Comparison of ENCODE assay signal across 17 mouse cellular contexts in the genomic region with DNA sequence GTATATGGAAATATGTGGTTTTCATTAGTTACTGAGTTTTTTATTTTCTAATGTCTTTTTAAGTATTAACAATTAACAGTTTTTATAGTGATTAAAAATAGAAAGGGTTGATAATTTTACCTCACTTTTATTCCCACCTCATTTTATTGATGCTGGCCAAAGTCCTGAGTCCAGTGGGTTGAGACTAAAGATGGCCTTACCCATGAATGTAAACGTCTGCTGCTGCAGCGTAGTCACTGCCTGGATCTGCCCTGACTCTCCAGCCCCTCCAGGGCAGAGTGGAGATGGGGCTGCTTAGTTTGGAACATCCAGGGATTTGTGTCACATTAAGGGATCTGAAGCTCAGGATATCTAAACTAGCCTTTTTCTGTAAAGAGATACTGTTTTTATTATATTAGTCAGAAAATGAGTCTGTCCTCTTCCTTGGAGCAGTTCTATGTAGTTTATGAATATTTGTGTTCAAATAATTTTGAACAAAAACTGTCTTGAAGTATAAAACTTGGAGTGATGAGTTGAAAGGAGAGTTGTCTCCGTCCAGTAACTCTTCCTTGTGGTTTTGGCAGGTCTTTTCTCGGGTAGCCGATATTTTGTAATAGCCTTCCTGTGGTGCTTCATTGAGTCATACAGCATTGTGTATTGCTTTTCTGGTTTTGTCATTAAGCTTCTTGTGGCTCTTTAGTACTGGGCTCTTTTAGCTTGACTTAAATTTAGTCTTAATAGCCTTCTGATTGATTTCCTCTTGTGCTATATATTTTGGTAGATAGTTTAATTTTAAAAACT. TPM values are rescaled to one million over a fixed set of nuclear protein-coding genes. Genes with fewer than 3 reads are reported as not detected.
A peak's percentile ranks its signal among the peaks of the same experiment; 100 is the strongest.
DNase-seq lines count a peak whose midpoint lies in the region.
"Had no signal": no experiment of that assay in that cellular context is flagged by ENCODE, and none has a peak within 500 bp of the region (broad histone marks: within the 10 kb centered on the region; RNA-seq: fewer than 3 reads in every experiment).

No protein-coding gene starts in this region.

- 52% methylated on average over 5 of the region's 5 CpGs for WGBS in large intestine, adult 2 months

- DNase-seq in 3134 (ENCODE audit: extremely low read depth, insufficient read length, low spot score): peak; percentile 40
- peak; percentile 80 for DNase-seq in 416B (ENCODE audit: low read depth)
- peak; percentile 45 for DNase-seq in adipocyte (ENCODE audit: low spot score)
- DNase-seq in large intestine, adult 2 months (ENCODE audit: low read depth, low spot score): peak; percentile 51
- DNase-seq in thymus, postnatal 25 days: no peak
- no peak for DNase-seq in cerebellum, postnatal 36 days
- no peak for DNase-seq in embryo, embryonic 10 days (ENCODE audit: low spot score)
- no peak for DNase-seq in gastrocnemius, adult 8-10 months (ENCODE audit: low spot score in 2 of 2)
- DNase-seq: adrenal gland, postnatal 10 days; cerebellum, adult 11 months; cerebellum, adult 9-10 months; gastrocnemius, postnatal 14 days; heart, adult 2 months; heart, postnatal 4 days; kidney, adult 2 months; liver, embryonic 13.5 days; lung, adult 18-20 months had no signal

RNA-seq across cellular contexts. Expression of a gene that starts 23.0 kb away (rescaled TPM):
- 22.4 and 32.4 TPM in 2 replicates for polyA plus RNA-seq in large intestine, adult 2 months (2012; rRNA removed)
- total RNA-seq in gastrocnemius, adult 8-10 months (2022): 100 to 1,000 TPM; 128 to 158 (median 140) TPM

Comparison
In these comparisons a context has a peak if more than half of its experiments do, and no peak if none do; other contexts are left out.
1. DNase-seq: peak in 3134 (single experiment), 416B (single experiment), adipocyte (single experiment) and large intestine, adult 2 months (single experiment); none in thymus, postnatal 25 days (single experiment), cerebellum, postnatal 36 days (0 of 2), embryo, embryonic 10 days (single experiment) and gastrocnemius, adult 8-10 months (0 of 2).